Mouse (Mus musculus): ENCODE measurements around the gene Ppp2r1b.

Gene Ppp2r1b

GRCm38 (mm10) chr9:50868182-50868581 lies 23.1 kb downstream of the Ppp2r1b start:
- DNase-seq (ENCODE audit: low spot score) = no peak

GRCm38 (mm10) chr9:50873210-50873609 lies 28.1 kb downstream of the Ppp2r1b start:
- DNase-seq (ENCODE audit: low spot score) = no peak

- DNase-seq (ENCODE audit: low spot score) = no peak
Measured at GRCm38 (mm10) chr9:50874031-50874430, 28.9 kb downstream of the Ppp2r1b start.

- DNase-seq (ENCODE audit: low spot score) = no peak
Measured at GRCm38 (mm10) chr9:50875470-50875869, 30.4 kb downstream of the Ppp2r1b start.

- no peak for DNase-seq (ENCODE audit: low spot score)
Measured at GRCm38 (mm10) chr9:50876287-50876686, 31.2 kb downstream of the Ppp2r1b start.

GRCm38 (mm10) chr9:50877431-50877830 lies 32.3 kb downstream of the Ppp2r1b start:
- no peak for DNase-seq (ENCODE audit: low spot score)

- no peak for DNase-seq (ENCODE audit: low spot score)
Measured at GRCm38 (mm10) chr9:50882183-50882582, 37.1 kb downstream of the Ppp2r1b start.

GRCm38 (mm10) chr9:50884093-50884492 lies 39.0 kb downstream of the Ppp2r1b start:
- DNase-seq (ENCODE audit: low spot score) = no peak

GRCm38 (mm10) chr9:50884741-50885599 lies 39.9 kb downstream of the Ppp2r1b start:
- peak; percentile 50 for DNase-seq (ENCODE audit: low spot score)

GRCm38 (mm10) chr9:50885600-50885987 lies 40.5 kb downstream of the Ppp2r1b start:
- no peak for DNase-seq (ENCODE audit: low spot score)

GRCm38 (mm10) chr9:50886870-50887269 lies 41.8 kb downstream of the Ppp2r1b start:
- no peak for DNase-seq (ENCODE audit: low spot score)

- DNase-seq (ENCODE audit: low spot score) = no peak
Measured at GRCm38 (mm10) chr9:50887351-50887750, 42.2 kb downstream of the Ppp2r1b start.

- no peak for DNase-seq (ENCODE audit: low spot score)
Measured at GRCm38 (mm10) chr9:50889211-50889610, 44.1 kb downstream of the Ppp2r1b start.

GRCm38 (mm10) chr9:50889964-50890363 lies 44.9 kb downstream of the Ppp2r1b start:
- DNase-seq (ENCODE audit: low spot score) = no peak

- DNase-seq (ENCODE audit: low spot score) = no peak
Measured at GRCm38 (mm10) chr9:50890494-50891090, 45.5 kb downstream of the Ppp2r1b start.

GRCm38 (mm10) chr9:50893665-50894064 lies 48.6 kb downstream of the Ppp2r1b start:
- no peak for DNase-seq (ENCODE audit: low spot score)

- no peak for DNase-seq (ENCODE audit: low spot score)
Measured at GRCm38 (mm10) chr9:50900026-50900920, 55.2 kb downstream of the Ppp2r1b start.

- DNase-seq (ENCODE audit: low spot score) = no peak
Measured at GRCm38 (mm10) chr9:50904196-50904847, 59.2 kb downstream of the Ppp2r1b start.

- no peak for DNase-seq (ENCODE audit: low spot score)
Measured at GRCm38 (mm10) chr9:50905321-50905720, 60.2 kb downstream of the Ppp2r1b start.

GRCm38 (mm10) chr9:50911861-50912515 lies 66.9 kb downstream of the Ppp2r1b start:
- no peak for DNase-seq (ENCODE audit: low spot score)

- DNase-seq (ENCODE audit: low spot score) = no peak
Measured at GRCm38 (mm10) chr9:50918131-50918530, 73.0 kb downstream of the Ppp2r1b start.
